Mouse (Mus musculus) heart, embryonic 10.5 days (tissue): ENCODE measurements around the gene Stag3. TPM values are rescaled to one million over a fixed set of nuclear protein-coding genes. Genes with fewer than 3 reads are reported as not detected.

Experiments
- DNase-seq: peaks from one replicate; pipeline ENCODE4 v3.0.0-alpha.2; 2017; ENCODE audit warnings: low spot score
- H3K27ac ChIP-seq: fragments of 300-500 bp; sonication (generic); 2 replicates; pipeline ENCODE4 v1.5.1; 2016; ENCODE audit warnings: mild to moderate bottlenecking
- H3K27me3 ChIP-seq: fragments of 300-500 bp; sonication (generic); 2 replicates; pipeline ENCODE4 v1.6.1; 2016; ENCODE audit warnings: mild to moderate bottlenecking; ENCODE audit not compliant: poor library complexity, insufficient read depth, severe bottlenecking
- H3K36me3 ChIP-seq: fragments of 300-500 bp; sonication (generic); 2 replicates; pipeline ENCODE4 v1.6.1; 2016; ENCODE audit warnings: mild to moderate bottlenecking, moderate library complexity
- H3K4me1 ChIP-seq: fragments of 300-500 bp; sonication (generic); 2 replicates; pipeline ENCODE4 v1.6.1; 2016; ENCODE audit warnings: mild to moderate bottlenecking
- H3K4me3 ChIP-seq: fragments of 300-500 bp; sonication (generic); 2 replicates; pipeline ENCODE4 v1.5.1; 2016; ENCODE audit warnings: mild to moderate bottlenecking, moderate library complexity
- H3K9me3 ChIP-seq: fragments of 300-500 bp; sonication (generic); 2 replicates; pipeline ENCODE4 v1.6.1; 2016; ENCODE audit warnings: mild to moderate bottlenecking, moderate library complexity
- WGBS: fragments of 180-500 bp; shearing (Covaris S2); methylation state at CpG from one replicate; pipeline ENCODE4 v1.1.7; 2016; 5-methylcytosine and 5-hydroxymethylcytosine counted together
- polyA plus RNA-seq: library from polyadenylated mRNA; unstranded; fragments of >200 nt; fragmentation: Nextera tagmentation; extraction: Ambion mirVana; gene quantifications from 2 replicates; pipeline ENCODE4 v1.2.1, GENCODE M21; 2016

The Stag3 gene
- polyA plus RNA-seq, 1 experiment from 2014 or later: 4.2 TPM

GRCm38 (mm10) chr5:138343216-138343615 lies 63.2 kb downstream of the Stag3 start:
- no peak overlapping the region for H3K4me3 ChIP-seq
- DNase-seq: peak; percentile 2
- H3K9me3 ChIP-seq: no peaks in the 10 kb centered on the region
- H3K27me3 ChIP-seq: no peaks in the 10 kb centered on the region
- H3K4me1 ChIP-seq: no peaks in the 10 kb centered on the region
- WGBS: 85% methylated on average over 3 of the region's 3 CpGs
- H3K27ac ChIP-seq: no peak overlapping the region
- H3K36me3 ChIP-seq: no peaks in the 10 kb centered on the region

Other genes with a start within 250 kb of the Stag3 start
- gene Smok3c, start 227.0 kb upstream of the Stag3 start, polyA plus RNA-seq: not detected in 2 replicates
- gene Zkscan1, start 195.2 kb upstream of the Stag3 start, polyA plus RNA-seq: 15.6 and 15.8 TPM in 2 replicates
- 50.0 and 65.1 TPM in 2 replicates for gene Zscan21, start 163.3 kb upstream of the Stag3 start, polyA plus RNA-seq
- 10.3 and 18.8 TPM in 2 replicates for gene Zfp113, start 124.5 kb upstream of the Stag3 start, polyA plus RNA-seq
- gene Cops6, start 119.2 kb upstream of the Stag3 start, polyA plus RNA-seq: 366 and 394 TPM in 2 replicates
- gene Ap4m1, start 108.2 kb upstream of the Stag3 start, polyA plus RNA-seq: 13.4 and 15.0 TPM in 2 replicates
- gene Mcm7, start 107.8 kb upstream of the Stag3 start, polyA plus RNA-seq: 189 and 225 TPM in 2 replicates
- gene Taf6, start 92.8 kb upstream of the Stag3 start, polyA plus RNA-seq: 89.3 and 113 TPM in 2 replicates
- 31.6 and 46.9 TPM in 2 replicates for gene Cnpy4, start 92.8 kb upstream of the Stag3 start, polyA plus RNA-seq
- gene Mblac1, start 85.9 kb upstream of the Stag3 start, polyA plus RNA-seq: 5.6 and 6.6 TPM in 2 replicates
- gene Nxpe5, start 54.3 kb upstream of the Stag3 start, polyA plus RNA-seq: not detected in 2 replicates
- gene Lamtor4, start 24.8 kb upstream of the Stag3 start, polyA plus RNA-seq: 69.9 and 77.7 TPM in 2 replicates
- gene BC037034, start 16.2 kb upstream of the Stag3 start, polyA plus RNA-seq: 4.8 and 8.7 TPM in 2 replicates
- 1.4 and 1.6 TPM in 2 replicates for gene Gal3st4, start 7.4 kb upstream of the Stag3 start, polyA plus RNA-seq
- 0.07 and 0.16 TPM in 2 replicates for gene Gm43720, start 282 bp upstream of the Stag3 start, polyA plus RNA-seq
- 11.1 and 18.0 TPM in 2 replicates for gene Gpc2, start 235 bp upstream of the Stag3 start, polyA plus RNA-seq
- not detected in 2 replicates for gene Pvrig, start 61.7 kb downstream of the Stag3 start, polyA plus RNA-seq
- gene Zfp157, start 161.2 kb downstream of the Stag3 start, polyA plus RNA-seq: 22.1 and 25.9 TPM in 2 replicates